Mouse (Mus musculus) B cell, adult 67 days (primary cell): Measurements from ENCODE around the gene Magt1. TPM values are rescaled to one million over a fixed set of nuclear protein-coding genes. Genes with fewer than 3 reads are reported as not detected.

Source experiments
- total RNA-seq, 2 experiments: library from RNA; stranded (reverse); gene quantifications; 4 replicates each; pipeline ENCODE4 v1.2.4; 2023

Gene Magt1
- 10 to 100 TPM; 36.1 to 45.6 TPM for total RNA-seq

GRCm38 (mm10) chrX:106011465-106012159 is at the start of gene Magt1:
Gene Magt1 (minus strand): TSS chrX:106011906.

DNA sequence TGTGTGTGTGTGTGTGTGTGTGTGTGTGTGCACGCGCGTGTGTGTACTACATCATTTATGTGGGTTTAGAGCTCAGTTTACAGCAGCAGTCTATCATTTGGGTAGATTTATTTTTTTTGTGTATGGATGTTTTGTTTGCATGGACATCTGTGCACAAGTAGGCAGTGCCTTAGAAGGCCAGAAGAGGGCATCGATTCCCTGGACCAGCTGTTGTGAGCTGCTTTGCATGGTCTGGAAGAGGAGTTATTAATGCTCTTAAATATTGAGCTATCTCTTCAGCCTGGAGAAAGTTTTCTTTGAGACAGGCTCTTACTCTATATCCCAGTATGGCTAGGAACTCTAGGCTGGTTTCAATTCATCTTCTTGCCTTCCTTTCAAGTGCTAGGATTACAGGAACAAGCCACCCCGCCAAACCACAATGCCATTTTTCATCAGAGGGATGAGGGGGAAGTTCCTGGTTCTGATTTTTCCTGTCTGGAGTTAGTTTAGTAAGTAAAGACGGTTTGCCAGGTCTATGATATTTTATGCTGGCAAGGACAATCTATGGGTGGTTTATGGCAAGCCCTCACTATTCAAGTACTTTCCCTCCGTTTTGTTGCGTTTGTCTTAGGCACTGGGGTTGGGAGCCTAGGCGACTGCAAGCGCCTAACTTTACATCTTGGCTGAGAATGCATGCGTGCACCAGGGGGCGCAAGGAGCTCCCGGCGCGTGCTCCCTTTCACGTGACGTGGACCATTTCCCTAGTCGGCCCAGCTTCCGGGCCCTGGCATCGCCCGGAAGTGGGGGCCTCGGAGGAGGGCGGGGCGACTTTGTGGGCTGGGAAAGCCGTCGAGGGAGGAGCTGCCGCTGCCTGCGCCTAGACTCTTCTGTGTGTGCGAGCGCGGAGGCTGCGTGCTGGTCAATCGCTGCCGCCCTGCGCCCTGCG is 15.0 kb upstream of the Magt1 start, which contains the start of gene Atp7a:
Gene Atp7a, plus strand, starts transcription at position 859 of the 925 bp plus-strand sequence.

GRCm38 (mm10) chrX:106015571-106016322 is 4.0 kb upstream of the Magt1 start, which contains the start of gene Cox7b:
Gene Cox7b (plus strand): TSS chrX:106015700.

GRCm38 (mm10) chrX:105928861-105929477 is 82.7 kb downstream of the Magt1 start, which contains the start of gene Atrx:
Gene Atrx (minus strand): TSS chrX:105929403.

Other genes with a start within 250 kb of the Magt1 start
- not detected for gene Fgf16, start 247.6 kb downstream of the Magt1 start, total RNA-seq
- 100 to 1,000 TPM; 237 to 260 TPM for gene Atrx, start 82.5 kb downstream of the Magt1 start, total RNA-seq
- 100 to 1,000 TPM; 107 to 138 TPM for gene Cox7b, start 3.8 kb upstream of the Magt1 start, total RNA-seq
- 10 to 100 TPM; 14.5 to 15.5 TPM for gene Atp7a, start 15.4 kb upstream of the Magt1 start, total RNA-seq
- under 1 TPM in 1 of 2 experiments, not detected in 1; 0.12 TPM for gene Tlr13, start 131.3 kb upstream of the Magt1 start, total RNA-seq
- 10 to 100 TPM; 71.7 to 87.8 TPM for gene Pgk1, start 175.2 kb upstream of the Magt1 start, total RNA-seq
- gene Taf9b, start 209.3 kb upstream of the Magt1 start, total RNA-seq = 10 to 100 TPM; 11.3 TPM
- gene Fnd3c2, start 243.5 kb upstream of the Magt1 start, total RNA-seq = not detected